Mouse (Mus musculus) heart, embryonic 12.5 days (tissue): ENCODE data around the gene Vamp5. TPM values are rescaled to one million over a fixed set of nuclear protein-coding genes. Genes with fewer than 3 reads are reported as not detected.

Experiments used
- ATAC-seq: fragments of 200-750 bp; cut with Nextera tagmentation; 2 replicates; pipeline ENCODE4 v1.8.0; 2017; ENCODE audit warnings: moderate TSS enrichment, moderate library complexity; ENCODE audit not compliant: insufficient number of reproducible peaks, low FRiP score
- H3K27ac ChIP-seq: fragments of 300-500 bp; sonication (generic); 2 replicates; pipeline ENCODE4 v1.5.1; 2016; ENCODE audit warnings: mild to moderate bottlenecking, moderate library complexity; ENCODE audit not compliant: poor library complexity, severe bottlenecking
- H3K27me3 ChIP-seq: fragments of 300-500 bp; sonication (generic); replicated peaks from 2 replicates; pipeline ENCODE4 v1.6.1; 2016; ENCODE audit warnings: mild to moderate bottlenecking, moderate library complexity
- H3K36me3 ChIP-seq: fragments of 300-500 bp; sonication (generic); 2 replicates; pipeline ENCODE4 v1.6.1; 2016; ENCODE audit warnings: mild to moderate bottlenecking, moderate library complexity
- H3K4me1 ChIP-seq: fragments of 300-500 bp; sonication (generic); replicated peaks from 2 replicates; pipeline ENCODE4 v1.6.1; 2016; ENCODE audit warnings: mild to moderate bottlenecking
- H3K4me2 ChIP-seq: fragments of 300-500 bp; sonication (generic); 2 replicates; pipeline ENCODE4 v1.6.1; 2016; ENCODE audit warnings: mild to moderate bottlenecking, moderate library complexity
- H3K4me3 ChIP-seq: fragments of 300-500 bp; sonication (generic); 2 replicates; pipeline ENCODE4 v1.5.1; 2016; ENCODE audit warnings: mild to moderate bottlenecking
- H3K9ac ChIP-seq: fragments of 300-500 bp; sonication (generic); 2 replicates; pipeline ENCODE4 v1.6.1; 2016; ENCODE audit warnings: mild to moderate bottlenecking, moderate library complexity
- H3K9me3 ChIP-seq: fragments of 300-500 bp; sonication (generic); replicated peaks from 2 replicates; pipeline ENCODE4 v1.6.1; 2016; ENCODE audit warnings: mild to moderate bottlenecking, moderate library complexity
- WGBS: fragments of 180-500 bp; shearing (Covaris S2); methylation state at CpG from one replicate; pipeline ENCODE4 v1.1.7; 2016; 5-methylcytosine and 5-hydroxymethylcytosine counted together
- polyA plus RNA-seq: library from polyadenylated mRNA; unstranded; fragments of >200 nt; fragmentation: Nextera tagmentation; extraction: Ambion mirVana; gene quantifications from 2 replicates; pipeline ENCODE4 v1.2.1, GENCODE M21; 2016

The Vamp5 gene
- polyA plus RNA-seq, 1 experiment from 2014 or later: 48.3 TPM

- H3K27me3 ChIP-seq: no peaks in the 10 kb centered on the region
- no peak overlapping the region for H3K27ac ChIP-seq
- H3K4me2 ChIP-seq: no peak overlapping the region
- H3K4me3 ChIP-seq: no peak overlapping the region
- 76% methylated on average over 2 of the region's 2 CpGs for WGBS
- H3K36me3 ChIP-seq: peaks cover 62% of the 10 kb centered on the region
- no peak for ATAC-seq
- H3K4me1 ChIP-seq: peaks cover 9% of the 10 kb centered on the region
- H3K9ac ChIP-seq: no peak overlapping the region
- no peaks in the 10 kb centered on the region for H3K9me3 ChIP-seq
Measured at GRCm38 (mm10) chr6:72340481-72340880, 39.8 kb downstream of the Vamp5 start.

GRCm38 (mm10) chr6:72333111-72333510 lies 47.2 kb downstream of the Vamp5 start:
- no peak overlapping the region for H3K4me3 ChIP-seq
- H3K9me3 ChIP-seq: no peaks in the 10 kb centered on the region
- peak overlapping the region; percentile 55; the same call in 1 of the 2 replicates for H3K27ac ChIP-seq
- WGBS: 52% methylated on average over 5 of the region's 5 CpGs
- peaks cover 11% of the 10 kb centered on the region for H3K4me1 ChIP-seq
- no peaks in the 10 kb centered on the region for H3K27me3 ChIP-seq
- H3K36me3 ChIP-seq: peaks cover 86% of the 10 kb centered on the region
- H3K4me2 ChIP-seq: no peak overlapping the region
- H3K9ac ChIP-seq: no peak overlapping the region
- ATAC-seq: 0 out of 2 replicates have a peak, but pooled peaks have one; percentile 36

DNA sequence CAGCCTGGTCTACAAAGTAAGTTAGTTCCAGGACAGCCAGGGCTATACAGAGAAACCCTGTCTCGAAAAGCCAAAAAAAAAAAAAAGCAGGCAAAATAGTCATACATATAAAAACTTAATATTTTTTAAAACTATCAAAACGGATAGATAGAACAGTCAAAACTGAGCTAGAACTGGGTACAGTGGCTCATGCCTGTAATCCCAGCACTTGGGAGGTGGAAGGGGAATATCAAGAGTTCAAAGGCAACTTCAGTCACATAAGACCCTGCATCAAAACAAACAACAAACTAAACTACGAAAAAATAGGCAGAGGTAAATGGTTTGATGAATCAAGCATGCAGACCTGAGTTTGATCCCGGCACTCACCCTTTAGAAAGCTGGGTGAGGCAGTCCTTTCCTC lies 50.1 kb downstream of the Vamp5 start:
- WGBS: 92% methylated on average over 4 of the region's 4 CpGs
- Histone ChIP-seq H3K9me3 (no peaks in the 10 kb centered on the region), H3K4me3 (no peak overlapping the region), H3K27me3 (no peaks in the 10 kb centered on the region), H3K9ac (no peak overlapping the region), H3K4me2 (no peak overlapping the region), H3K27ac (no peak overlapping the region), H3K36me3 (peaks cover 83% of the 10 kb centered on the region), H3K4me1 (peaks cover 11% of the 10 kb centered on the region)
- ATAC-seq: no peak

DNA sequence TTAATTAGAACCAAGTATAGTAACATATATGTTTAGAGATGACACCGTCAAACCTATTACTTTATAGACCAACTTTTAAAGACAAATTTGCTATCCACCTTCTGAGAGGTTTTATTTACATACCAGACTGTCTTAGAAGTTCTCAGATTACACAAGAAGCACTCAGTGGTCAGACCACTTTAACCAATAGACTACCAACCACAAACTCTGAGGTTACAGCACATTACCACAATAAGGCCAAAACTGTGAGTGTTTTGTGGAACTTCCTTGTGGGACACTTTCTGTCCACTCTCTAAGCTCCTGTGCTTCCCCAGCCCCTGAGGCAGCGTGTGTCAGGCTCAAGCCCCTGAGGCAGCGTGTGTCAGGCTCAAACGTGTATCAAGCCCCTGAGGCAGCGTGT lies 51.2 kb downstream of the Vamp5 start:
- ATAC-seq: no peak
- 92% methylated on average over 5 of the region's 5 CpGs for WGBS
- H3K27me3 ChIP-seq: no peaks in the 10 kb centered on the region
- peaks cover 11% of the 10 kb centered on the region for H3K4me1 ChIP-seq
- H3K9ac ChIP-seq: no peak overlapping the region
- no peaks in the 10 kb centered on the region for H3K9me3 ChIP-seq
- no peak overlapping the region for H3K4me3 ChIP-seq
- no peak overlapping the region for H3K27ac ChIP-seq
- no peak overlapping the region for H3K4me2 ChIP-seq
- H3K36me3 ChIP-seq: peaks cover 84% of the 10 kb centered on the region

GRCm38 (mm10) chr6:72326274-72326673 lies 54.0 kb downstream of the Vamp5 start:
- H3K4me2 ChIP-seq: no peak overlapping the region
- H3K9me3 ChIP-seq: no peaks in the 10 kb centered on the region
- peaks cover 89% of the 10 kb centered on the region for H3K36me3 ChIP-seq
- H3K27ac ChIP-seq: no peak overlapping the region
- no peak overlapping the region for H3K9ac ChIP-seq
- WGBS: 75% methylated on average over 6 of the region's 6 CpGs
- no peaks in the 10 kb centered on the region for H3K27me3 ChIP-seq
- ATAC-seq: no peak
- H3K4me1 ChIP-seq: no peaks in the 10 kb centered on the region
- no peak overlapping the region for H3K4me3 ChIP-seq

DNA sequence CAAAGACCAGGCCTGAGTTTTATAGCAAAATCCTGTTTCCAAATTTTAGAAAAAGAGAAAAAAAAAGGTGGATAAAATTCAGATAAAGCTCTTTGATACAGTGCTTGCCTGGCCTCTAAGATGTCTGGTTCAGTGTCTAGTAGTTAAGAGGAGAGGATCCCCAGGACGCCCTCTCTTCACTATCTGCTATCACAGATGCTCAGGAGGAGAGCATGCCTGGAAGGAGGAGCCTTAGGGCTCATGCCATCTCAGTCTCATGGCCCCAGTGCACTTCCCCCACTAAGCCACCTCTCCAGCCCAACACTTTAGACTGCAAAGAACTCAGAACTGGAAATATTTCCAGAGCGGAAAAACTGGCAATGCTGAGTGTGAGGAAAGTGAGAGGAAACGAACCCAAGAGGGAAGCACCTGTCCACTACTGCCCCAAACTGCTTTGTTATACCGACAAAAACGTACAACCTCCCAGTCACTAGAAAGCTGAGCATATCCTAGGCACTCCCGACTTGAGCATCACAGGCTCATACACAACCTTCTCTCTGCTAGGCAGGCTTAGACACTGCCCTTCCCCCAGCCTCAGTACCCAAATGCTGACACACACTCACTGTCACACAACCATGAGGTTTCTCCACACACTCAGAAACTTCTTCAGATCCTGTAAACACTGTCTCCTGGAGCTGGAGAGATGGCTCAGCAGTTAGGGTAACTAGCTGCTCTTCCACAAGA lies 56.3 kb downstream of the Vamp5 start:
- no peak overlapping the region for H3K27ac ChIP-seq
- no peak overlapping the region for H3K4me3 ChIP-seq
- no peaks in the 10 kb centered on the region for H3K27me3 ChIP-seq
- peaks cover 93% of the 10 kb centered on the region for H3K36me3 ChIP-seq
- ATAC-seq: no peak; the same call in 1 of the 2 replicates
- WGBS: 84% methylated on average over 6 of the region's 6 CpGs
- no peak overlapping the region for H3K9ac ChIP-seq
- 0 out of 2 replicates have a peak, but pooled peaks cover 3% of the 10 kb centered on the region for H3K4me1 ChIP-seq
- no peak overlapping the region for H3K4me2 ChIP-seq
- H3K9me3 ChIP-seq: no peaks in the 10 kb centered on the region

GRCm38 (mm10) chr6:72322936-72323335 lies 57.3 kb downstream of the Vamp5 start:
- Histone ChIP-seq H3K27me3 (no peaks in the 10 kb centered on the region), H3K27ac (no peak overlapping the region), H3K36me3 (peaks cover 91% of the 10 kb centered on the region), H3K9me3 (no peaks in the 10 kb centered on the region), H3K4me2 (no peak overlapping the region), H3K4me1 (0 out of 2 replicates have a peak, but pooled peaks cover 3% of the 10 kb centered on the region), H3K4me3 (no peak overlapping the region), H3K9ac (no peak overlapping the region)
- ATAC-seq: no peak
- WGBS: 98% methylated on average over 3 of the region's 3 CpGs

- Histone ChIP-seq H3K9ac (no peak overlapping the region), H3K27me3 (no peaks in the 10 kb centered on the region), H3K4me3 (no peak overlapping the region), H3K36me3 (peaks cover 67% of the 10 kb centered on the region), H3K4me1 (peaks cover 24% of the 10 kb centered on the region), H3K27ac (no peak overlapping the region), H3K4me2 (no peak overlapping the region), H3K9me3 (no peaks in the 10 kb centered on the region)
- no peak for ATAC-seq
- 76% methylated on average over 11 of the region's 11 CpGs for WGBS
Measured at GRCm38 (mm10) chr6:72319019-72319418, 61.2 kb downstream of the Vamp5 start.

Other genes with a start within 250 kb of the Vamp5 start
- gene Atoh8, start 144.9 kb downstream of the Vamp5 start, polyA plus RNA-seq: 14.1 and 14.9 TPM in 2 replicates
- not detected in 2 replicates for gene Sftpb, start 75.9 kb downstream of the Vamp5 start, polyA plus RNA-seq
- gene Usp39, start 35.3 kb downstream of the Vamp5 start, polyA plus RNA-seq: 36.0 and 39.7 TPM in 2 replicates
- 17.2 and 19.9 TPM in 2 replicates for gene 0610030E20Rik, start 33.2 kb downstream of the Vamp5 start, polyA plus RNA-seq
- 13.3 and 13.5 TPM in 2 replicates for gene Tmem150a, start 25.0 kb downstream of the Vamp5 start, polyA plus RNA-seq
- 90.0 and 92.9 TPM in 2 replicates for gene Rnf181, start 13.5 kb downstream of the Vamp5 start, polyA plus RNA-seq
- 111 and 112 TPM in 2 replicates for gene Vamp8, start 10.2 kb upstream of the Vamp5 start, polyA plus RNA-seq
- gene Ggcx, start 33.8 kb upstream of the Vamp5 start, polyA plus RNA-seq: 33.8 and 38.7 TPM in 2 replicates
- gene Mat2a, start 59.1 kb upstream of the Vamp5 start, polyA plus RNA-seq: 313 and 317 TPM in 2 replicates
- not detected in 2 replicates for gene Sh2d6, start 141.2 kb upstream of the Vamp5 start, polyA plus RNA-seq
- 22.5 and 24.7 TPM in 2 replicates for gene Capg, start 163.9 kb upstream of the Vamp5 start, polyA plus RNA-seq
- gene Elmod3, start 217.9 kb upstream of the Vamp5 start, polyA plus RNA-seq: 12.6 and 13.2 TPM in 2 replicates
- 13.8 and 16.0 TPM in 2 replicates for gene Retsat, start 218.0 kb upstream of the Vamp5 start, polyA plus RNA-seq
- 27.5 and 27.9 TPM in 2 replicates for gene Tgoln1, start 236.5 kb upstream of the Vamp5 start, polyA plus RNA-seq